Mouse (Mus musculus) hindbrain, embryonic 16.5 days (tissue): ENCODE results near the gene Clec10a. TPM values are rescaled to one million over a fixed set of nuclear protein-coding genes. Genes with fewer than 3 reads are reported as not detected.

Experiments used
- ATAC-seq: fragments of 200-750 bp; cut with Nextera tagmentation; 2 replicates; pipeline ENCODE4 v1.8.0; 2017; ENCODE audit warnings: moderate TSS enrichment, moderate library complexity
- H3K27ac ChIP-seq: fragments of 300-500 bp; sonication (generic); 2 replicates; pipeline ENCODE4 v1.5.1; 2014; ENCODE audit warnings: low read depth, mild to moderate bottlenecking, control low read depth, low read length, moderate library complexity
- H3K27me3 ChIP-seq: fragments of 300-500 bp; sonication (generic); replicated peaks from 2 replicates; pipeline ENCODE4 v1.6.1; 2014; ENCODE audit warnings: low read length; ENCODE audit not compliant: control insufficient read depth, insufficient read depth
- H3K36me3 ChIP-seq: fragments of 300-500 bp; sonication (generic); 2 replicates; pipeline ENCODE4 v1.6.1; 2014; ENCODE audit warnings: mild to moderate bottlenecking, low read length, moderate library complexity, mixed read lengths; ENCODE audit not compliant: control insufficient read depth, insufficient read depth
- H3K4me1 ChIP-seq: fragments of 300-500 bp; sonication (generic); 2 replicates; pipeline ENCODE4 v1.6.1; 2014; ENCODE audit warnings: low read depth, low read length; ENCODE audit not compliant: control insufficient read depth, insufficient read depth
- H3K4me2 ChIP-seq: fragments of 300-500 bp; sonication (generic); 2 replicates; pipeline ENCODE4 v1.6.1; 2014; ENCODE audit warnings: mild to moderate bottlenecking, low read length, control low read depth, moderate library complexity
- H3K4me3 ChIP-seq: fragments of 300-500 bp; sonication (generic); 2 replicates; pipeline ENCODE4 v1.5.1; 2014; ENCODE audit warnings: mild to moderate bottlenecking, low read length, control low read depth, moderate library complexity
- H3K9ac ChIP-seq: fragments of 300-500 bp; sonication (generic); 2 replicates; pipeline ENCODE4 v1.6.1; 2014; ENCODE audit warnings: low read depth, mild to moderate bottlenecking, control low read depth, low read length, moderate library complexity
- H3K9me3 ChIP-seq: fragments of 300-500 bp; sonication (generic); 2 replicates; pipeline ENCODE4 v1.6.1; 2014; ENCODE audit warnings: mild to moderate bottlenecking, low read length, moderate library complexity; ENCODE audit not compliant: control insufficient read depth
- WGBS: fragments of 180-500 bp; shearing (Covaris S2); extraction: QIAGEN DNeasy Blood & Tissue Kit; methylation state at CpG from one replicate; pipeline ENCODE4 v1.1.7; 2014; 5-methylcytosine and 5-hydroxymethylcytosine counted together
- polyA plus RNA-seq: library from polyadenylated mRNA; unstranded; fragments of >200 nt; fragmentation: Nextera tagmentation; extraction: Ambion mirVana; gene quantifications from 2 replicates; pipeline ENCODE4 v1.2.1, GENCODE M21; 2015

The Clec10a gene
- polyA plus RNA-seq, 1 experiment from 2014 or later: 1.2 TPM

- H3K4me3 ChIP-seq: peak overlapping the region; percentile 48
- peak overlapping the region; percentile 22 for H3K9ac ChIP-seq
- H3K4me1 ChIP-seq: peaks cover 35% of the 10 kb centered on the region
- H3K27ac ChIP-seq: no peak overlapping the region
- no peaks in the 10 kb centered on the region for H3K36me3 ChIP-seq
- WGBS: 92% methylated on average over 15 of the region's 15 CpGs
- no peaks in the 10 kb centered on the region for H3K9me3 ChIP-seq
- ATAC-seq: no peak
- H3K4me2 ChIP-seq: peak overlapping the region; percentile 62
- peaks cover 16% of the 10 kb centered on the region for H3K27me3 ChIP-seq
These were observed 62.9 kb downstream of the Clec10a start for GRCm38 (mm10) chr11:70218741-70219470.

GRCm38 (mm10) chr11:70219873-70220272 is 63.9 kb downstream of the Clec10a start:
- no peak for ATAC-seq
- peaks cover 16% of the 10 kb centered on the region for H3K27me3 ChIP-seq
- 54% methylated on average over 7 of the region's 7 CpGs for WGBS

GRCm38 (mm10) chr11:70220323-70220722 is 64.3 kb downstream of the Clec10a start:
- Histone ChIP-seq H3K9me3 (no peaks in the 10 kb centered on the region), H3K4me2 (peak overlapping the region; percentile 62), H3K9ac (peak overlapping the region; percentile 81), H3K27ac (peak overlapping the region; percentile 83), H3K36me3 (no peaks in the 10 kb centered on the region), H3K27me3 (peaks cover 13% of the 10 kb centered on the region), H3K4me3 (peak overlapping the region; percentile 48), H3K4me1 (peaks cover 23% of the 10 kb centered on the region)
- ATAC-seq: no peak; the same call in 1 of the 2 replicates
- 1% methylated on average over 21 of the region's 24 CpGs for WGBS

More at GRCm38 (mm10) chr11:70219873-70220272, 63.9 kb downstream of the Clec10a start:
- H3K4me1 ChIP-seq: peaks cover 26% of the 10 kb centered on the region
- peak overlapping the region; percentile 48 for H3K4me3 ChIP-seq
- no peaks in the 10 kb centered on the region for H3K36me3 ChIP-seq
- H3K27ac ChIP-seq: peak overlapping the region; percentile 83
- H3K9me3 ChIP-seq: no peaks in the 10 kb centered on the region
- peak overlapping the region; percentile 81 for H3K9ac ChIP-seq
- H3K4me2 ChIP-seq: peak overlapping the region; percentile 62

Other genes starting within 250 kb of the Clec10a start
- gene Gps2, start 242.3 kb upstream of the Clec10a start, polyA plus RNA-seq: 55.2 and 65.7 TPM in 2 replicates
- gene Eif5a, start 234.2 kb upstream of the Clec10a start, polyA plus RNA-seq: 1,120 and 1,123 TPM in 2 replicates
- gene Ybx2, start 220.4 kb upstream of the Clec10a start, polyA plus RNA-seq: 5.7 and 6.2 TPM in 2 replicates
- 4.7 and 5.8 TPM in 2 replicates for gene Slc2a4, start 208.0 kb upstream of the Clec10a start, polyA plus RNA-seq
- gene Cldn7, start 191.4 kb upstream of the Clec10a start, polyA plus RNA-seq: 0.17 and 0.33 TPM in 2 replicates
- gene Ctdnep1, start 175.0 kb upstream of the Clec10a start, polyA plus RNA-seq: 26.9 and 27.4 TPM in 2 replicates
- gene Elp5, start 173.7 kb upstream of the Clec10a start, polyA plus RNA-seq: 168 and 188 TPM in 2 replicates
- 576 and 581 TPM in 2 replicates for gene Gabarap, start 165.1 kb upstream of the Clec10a start, polyA plus RNA-seq
- gene Phf23, start 160.4 kb upstream of the Clec10a start, polyA plus RNA-seq: 54.2 and 55.4 TPM in 2 replicates
- 21.0 and 25.4 TPM in 2 replicates for gene Dvl2, start 155.6 kb upstream of the Clec10a start, polyA plus RNA-seq
- 66.6 and 69.1 TPM in 2 replicates for gene Acadvl, start 140.8 kb upstream of the Clec10a start, polyA plus RNA-seq
- gene Dlg4, start 139.3 kb upstream of the Clec10a start, polyA plus RNA-seq: 23.1 and 23.4 TPM in 2 replicates
- 3.9 and 4.4 TPM in 2 replicates for gene Asgr1, start 102.1 kb upstream of the Clec10a start, polyA plus RNA-seq
- not detected in 2 replicates for gene Asgr2, start 63.6 kb upstream of the Clec10a start, polyA plus RNA-seq
- gene Mgl2, start 25.9 kb upstream of the Clec10a start, polyA plus RNA-seq: 1.2 and 1.4 TPM in 2 replicates
- gene Slc16a11, start 56.6 kb downstream of the Clec10a start, polyA plus RNA-seq: 8.7 and 9.7 TPM in 2 replicates
- 11.9 and 15.2 TPM in 2 replicates for gene Slc16a13, start 64.9 kb downstream of the Clec10a start, polyA plus RNA-seq
- gene Bcl6b, start 73.6 kb downstream of the Clec10a start, polyA plus RNA-seq: 5.1 and 6.6 TPM in 2 replicates
- 167 and 175 TPM in 2 replicates for gene 0610010K14Rik, start 81.7 kb downstream of the Clec10a start, polyA plus RNA-seq
- gene Gm21988, start 83.6 kb downstream of the Clec10a start, polyA plus RNA-seq: 13.8 and 15.7 TPM in 2 replicates
- 416 and 443 TPM in 2 replicates for gene Rnasek, start 83.6 kb downstream of the Clec10a start, polyA plus RNA-seq
- 1.1 and 1.3 TPM in 2 replicates for gene Alox12, start 99.2 kb downstream of the Clec10a start, polyA plus RNA-seq
- 0.09 and 0.14 TPM in 2 replicates for gene Alox12e, start 166.4 kb downstream of the Clec10a start, polyA plus RNA-seq
- 0.06 TPM in 1 of 2 replicates, not detected in the other for gene Alox15, start 195.8 kb downstream of the Clec10a start, polyA plus RNA-seq